Mouse (Mus musculus) splenic B cell, adult 2 months (primary cell): ENCODE results near the gene Rbms3.

Experiments
- DNase-seq: peaks from one replicate; pipeline ENCODE4 v3.0.0-alpha.2; 2011; ENCODE audit warnings: low read depth, low spot score
- H3K27me3 ChIP-seq: 2 replicates; pipeline ENCODE4 v1.6.1; 2012; ENCODE audit warnings: mild to moderate bottlenecking, low read length, moderate library complexity, mixed read lengths; ENCODE audit not compliant: control insufficient read depth, poor library complexity, insufficient read depth, severe bottlenecking
- H3K36me3 ChIP-seq: 2 replicates; pipeline ENCODE4 v1.6.1; 2012; ENCODE audit warnings: mild to moderate bottlenecking, low read length, moderate library complexity, mixed read lengths; ENCODE audit not compliant: control insufficient read depth, poor library complexity, insufficient read depth, severe bottlenecking

The Rbms3 gene

DNA sequence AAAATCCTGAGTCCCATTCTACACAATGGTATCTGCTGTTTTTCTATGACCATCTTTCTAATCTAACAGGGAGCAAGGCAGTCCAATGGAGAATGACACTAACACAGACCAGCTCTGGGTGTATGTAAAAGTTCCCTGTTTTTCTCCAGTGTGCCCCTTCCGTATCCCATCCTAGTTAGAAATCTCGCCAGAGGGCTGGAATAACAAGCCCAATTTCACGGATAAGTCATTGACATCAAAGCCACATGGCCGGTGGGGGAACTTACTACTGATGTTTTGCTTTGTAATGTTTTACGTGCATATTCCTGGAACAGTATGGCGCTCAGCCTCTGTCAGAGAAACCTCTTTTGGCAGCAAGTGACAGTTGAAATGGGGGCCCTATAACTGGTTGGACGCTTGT is 449.1 kb downstream of the Rbms3 start:
- Histone ChIP-seq H3K36me3 (no peaks in the 10 kb centered on the region), H3K27me3 (no peaks in the 10 kb centered on the region; the same call in 1 of the 2 replicates)
- DNase-seq: no peak

DNA sequence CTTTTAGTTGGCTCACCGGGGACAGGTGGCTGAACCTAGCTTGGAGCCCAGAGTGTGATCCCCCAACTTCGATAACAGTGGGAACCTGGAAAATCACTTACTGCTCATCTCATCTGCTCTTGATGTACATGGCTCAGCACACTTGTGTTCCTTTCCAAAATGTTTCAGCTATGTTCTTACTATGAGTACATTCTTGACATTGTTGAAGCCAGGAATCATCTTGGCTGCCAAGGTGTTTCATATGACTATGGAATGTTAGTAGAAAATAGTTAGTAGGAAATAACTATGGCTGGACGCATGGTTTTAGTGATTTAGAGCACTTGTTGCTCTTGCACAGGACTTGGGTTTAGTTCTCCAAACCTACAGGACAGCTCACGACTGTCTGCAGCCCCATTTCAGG is 451.3 kb downstream of the Rbms3 start:
- Histone ChIP-seq H3K27me3 (no peaks in the 10 kb centered on the region; the same call in 1 of the 2 replicates), H3K36me3 (no peaks in the 10 kb centered on the region)
- DNase-seq: no peak

DNA sequence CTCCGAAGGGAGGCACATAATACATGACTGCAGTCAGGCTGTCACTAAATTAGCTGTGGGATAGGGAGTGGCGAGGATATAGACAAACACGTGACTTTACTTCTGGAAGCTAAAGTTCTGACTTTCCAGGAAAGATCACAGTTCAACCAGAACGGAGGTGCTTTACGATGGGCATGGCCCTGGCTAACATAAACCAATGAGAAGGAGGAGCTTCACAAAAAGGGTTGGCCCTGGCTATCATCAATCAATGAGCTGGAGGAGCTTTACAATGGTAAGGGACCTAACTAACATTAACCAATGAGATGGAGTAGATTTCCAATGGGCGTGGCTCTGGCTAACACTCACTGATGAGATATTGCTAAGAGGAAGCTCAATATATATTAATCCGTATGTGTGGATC is 457.2 kb downstream of the Rbms3 start:
- DNase-seq: no peak
- Histone ChIP-seq H3K27me3 (no peaks in the 10 kb centered on the region), H3K36me3 (no peaks in the 10 kb centered on the region)

DNA sequence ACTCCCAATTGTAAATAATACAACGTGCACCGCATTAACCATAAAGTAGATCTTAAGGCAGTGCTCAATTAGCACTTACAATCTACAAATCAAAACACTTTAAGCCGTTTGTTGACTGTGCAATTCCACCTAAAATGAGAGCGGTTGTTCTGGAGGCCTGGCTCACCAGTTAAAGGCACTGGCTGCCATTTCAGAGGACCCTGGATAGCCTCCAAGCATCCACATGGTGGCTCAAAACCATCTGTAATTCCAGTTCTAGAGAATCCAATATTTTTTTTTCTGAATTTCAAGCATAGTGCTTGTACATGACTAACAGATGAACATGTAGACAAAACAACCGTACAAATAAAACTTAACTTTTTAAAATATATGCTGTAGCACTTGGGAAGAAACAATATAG is 460.5 kb downstream of the Rbms3 start:
- DNase-seq: no peak
- no peaks in the 10 kb centered on the region for H3K36me3 ChIP-seq

DNA sequence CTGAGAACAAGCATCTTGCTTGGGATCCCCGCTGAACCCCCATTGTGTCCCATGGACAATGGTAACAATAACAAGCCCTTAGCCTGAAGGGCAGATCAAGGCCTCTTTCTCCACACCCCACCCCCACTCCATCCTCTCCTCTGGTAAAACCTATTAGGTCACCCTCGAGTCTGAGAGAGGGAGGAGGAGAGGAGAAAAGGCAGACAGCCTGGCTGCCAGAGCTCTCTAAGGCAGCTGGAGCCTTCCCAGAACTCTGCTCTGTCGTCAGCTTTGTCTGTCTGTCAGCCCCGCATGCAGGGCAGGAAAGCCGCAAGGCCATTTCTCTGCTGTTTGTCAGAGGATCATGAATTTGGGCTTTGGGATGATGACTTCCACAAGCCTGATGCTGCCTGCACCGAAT is 466.6 kb downstream of the Rbms3 start:
- H3K27me3 ChIP-seq: no peaks in the 10 kb centered on the region
- no peak for DNase-seq
- H3K36me3 ChIP-seq: no peaks in the 10 kb centered on the region

More for the DNA sequence above, 460.5 kb downstream of the Rbms3 start:
- no peaks in the 10 kb centered on the region for H3K27me3 ChIP-seq

DNA sequence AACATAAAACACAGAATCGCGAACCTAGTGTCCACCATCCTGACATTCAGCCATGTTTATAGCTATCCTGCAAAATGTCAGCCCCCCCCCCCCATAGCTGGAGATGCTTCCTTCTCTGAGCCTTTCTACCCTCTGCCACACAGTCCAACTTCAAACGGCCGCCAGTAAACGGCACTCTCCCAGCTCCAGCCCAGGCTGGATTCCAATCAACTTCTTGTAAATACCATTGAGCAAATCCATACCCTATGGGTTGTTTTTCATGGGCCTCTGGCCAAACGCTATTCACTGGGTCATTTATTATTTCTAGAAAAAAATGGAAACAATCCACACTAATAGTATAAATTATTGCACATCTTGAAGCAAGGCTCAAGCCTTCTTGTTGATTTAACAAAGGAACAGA is 468.6 kb downstream of the Rbms3 start:
- no peaks in the 10 kb centered on the region for H3K36me3 ChIP-seq
- no peaks in the 10 kb centered on the region for H3K27me3 ChIP-seq
- DNase-seq: no peak

DNA sequence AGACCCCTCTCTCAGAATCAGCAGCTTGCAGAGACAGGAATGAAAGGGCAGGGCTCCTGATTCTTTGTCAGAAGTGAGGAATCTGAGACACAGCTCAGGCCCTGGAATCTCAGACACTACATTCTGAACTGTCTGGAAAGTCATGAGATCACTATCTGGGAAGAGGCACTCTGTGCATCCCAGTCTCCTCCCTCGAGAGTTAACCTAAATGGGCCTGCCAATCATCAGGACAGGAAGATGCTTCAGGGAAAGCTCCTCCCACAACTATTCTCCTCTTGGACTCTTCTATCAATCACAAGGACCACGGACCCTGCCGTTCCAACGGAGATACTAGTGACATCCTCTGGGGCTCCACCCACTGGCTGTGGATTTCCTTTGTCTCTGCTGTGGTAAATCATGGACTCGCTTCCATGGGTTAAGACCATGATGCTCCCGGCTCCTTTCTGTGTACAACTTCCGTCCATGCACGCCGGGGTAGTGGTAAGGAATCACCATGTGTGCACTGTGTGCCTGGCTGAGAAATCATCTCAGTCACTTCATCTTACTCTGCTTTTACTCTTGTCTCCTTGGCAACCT is 473.3 kb downstream of the Rbms3 start:
- DNase-seq: no peak
- Histone ChIP-seq H3K27me3 (no peaks in the 10 kb centered on the region), H3K36me3 (no peaks in the 10 kb centered on the region)

DNA sequence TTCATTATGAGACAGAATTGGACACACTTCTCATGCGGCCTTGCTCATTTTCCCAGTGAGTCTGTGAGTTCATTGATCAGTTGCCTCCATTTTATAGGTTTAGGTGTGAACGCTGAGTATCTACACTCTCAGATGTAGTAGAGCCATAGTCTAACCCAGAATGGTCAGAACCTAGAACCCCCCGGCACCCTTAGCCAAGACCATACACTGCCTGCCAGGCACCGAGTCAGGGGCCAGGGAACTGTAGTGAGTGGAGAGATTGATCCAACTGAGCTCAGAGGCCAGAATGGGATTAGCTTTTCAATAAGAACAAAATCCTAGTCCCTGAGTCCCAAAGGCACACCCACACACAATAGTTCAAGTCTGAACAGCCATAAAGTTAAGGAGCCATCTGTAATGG is 475.1 kb downstream of the Rbms3 start:
- no peaks in the 10 kb centered on the region for H3K36me3 ChIP-seq
- DNase-seq: no peak
- H3K27me3 ChIP-seq: no peaks in the 10 kb centered on the region

DNA sequence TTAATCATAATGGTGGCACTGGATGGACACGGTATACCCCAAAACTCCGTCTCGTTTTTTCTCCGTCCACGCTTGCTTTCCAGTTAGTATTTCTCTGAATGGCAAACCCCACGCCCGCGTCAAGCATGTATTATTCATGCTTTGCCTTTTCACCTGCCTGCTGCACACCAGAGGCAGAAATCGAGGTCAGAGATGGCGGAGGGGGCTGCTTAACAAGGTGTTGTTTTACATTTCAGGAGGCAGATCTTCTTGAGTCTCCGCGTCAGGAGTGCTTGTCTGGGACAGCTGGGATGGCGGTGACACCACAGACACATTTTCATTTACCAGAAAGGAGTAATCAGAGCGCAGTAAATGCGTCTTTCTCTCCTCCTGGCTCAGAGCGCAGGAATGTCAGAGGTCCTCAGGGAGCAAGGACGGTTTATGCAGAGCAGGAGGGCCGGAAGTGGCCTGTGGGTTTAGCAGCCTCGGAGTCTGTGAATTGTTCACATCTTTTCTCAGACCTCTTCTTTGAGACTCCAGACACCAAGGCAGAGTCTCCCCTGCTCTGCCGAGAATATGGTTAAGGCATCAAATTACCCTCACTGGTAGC is 475.9 kb downstream of the Rbms3 start:
- DNase-seq: no peak
- Histone ChIP-seq H3K27me3 (no peaks in the 10 kb centered on the region), H3K36me3 (no peaks in the 10 kb centered on the region)

DNA sequence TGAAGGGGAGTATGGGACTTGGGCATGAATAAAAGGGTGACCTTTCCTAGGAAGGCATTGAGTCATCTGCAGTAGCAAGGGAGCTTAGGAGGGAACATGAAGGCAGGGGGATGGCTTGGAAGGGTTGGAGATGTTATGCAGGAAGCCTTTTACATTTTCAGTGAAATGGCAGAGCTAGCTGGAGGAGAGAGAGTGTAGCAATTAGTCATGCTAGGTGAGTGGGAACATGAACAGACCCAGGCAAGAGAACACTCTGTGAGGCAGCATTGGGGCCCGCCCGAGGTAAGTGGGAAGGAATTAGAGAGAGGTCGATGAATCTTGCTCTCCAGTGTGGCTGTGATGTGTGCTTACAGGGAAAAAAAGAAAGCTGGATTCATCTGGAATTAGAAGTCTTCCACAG is 477.8 kb downstream of the Rbms3 start:
- DNase-seq: no peak
- H3K36me3 ChIP-seq: no peaks in the 10 kb centered on the region
- H3K27me3 ChIP-seq: no peaks in the 10 kb centered on the region

DNA sequence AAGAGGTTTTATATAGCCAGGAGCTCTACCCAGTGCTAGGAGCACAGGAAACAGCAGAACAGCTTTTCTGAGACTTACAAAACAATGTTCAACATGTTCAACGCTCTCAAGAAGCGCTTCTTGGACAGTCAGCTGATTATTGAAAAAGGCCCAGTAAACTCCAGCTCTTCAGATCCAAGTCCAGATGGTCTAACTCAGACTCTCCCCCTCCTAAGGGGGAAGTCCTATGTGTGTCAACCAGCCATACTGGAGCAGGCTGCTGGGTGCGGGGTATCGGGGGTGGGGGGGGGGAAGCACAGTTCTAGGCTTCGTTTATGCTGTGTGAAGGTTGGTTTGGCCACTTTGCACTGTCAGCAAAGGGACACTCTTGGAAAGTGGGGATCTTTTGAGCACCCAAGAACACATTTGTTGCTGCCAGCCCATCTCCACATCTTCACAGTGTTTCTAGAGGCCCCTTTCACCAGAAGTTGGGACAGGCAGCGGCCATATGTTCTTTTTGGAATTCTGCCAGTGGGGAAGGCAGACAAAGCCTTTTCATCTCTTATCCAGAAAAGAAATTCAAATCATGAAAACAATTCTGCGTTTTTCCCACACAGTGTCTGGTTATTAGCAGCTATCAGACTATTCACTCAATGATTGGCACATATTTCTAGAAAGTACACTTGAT is 485.5 kb downstream of the Rbms3 start:
- no peak for DNase-seq
- Histone ChIP-seq H3K36me3 (no peaks in the 10 kb centered on the region), H3K27me3 (no peaks in the 10 kb centered on the region)

DNA sequence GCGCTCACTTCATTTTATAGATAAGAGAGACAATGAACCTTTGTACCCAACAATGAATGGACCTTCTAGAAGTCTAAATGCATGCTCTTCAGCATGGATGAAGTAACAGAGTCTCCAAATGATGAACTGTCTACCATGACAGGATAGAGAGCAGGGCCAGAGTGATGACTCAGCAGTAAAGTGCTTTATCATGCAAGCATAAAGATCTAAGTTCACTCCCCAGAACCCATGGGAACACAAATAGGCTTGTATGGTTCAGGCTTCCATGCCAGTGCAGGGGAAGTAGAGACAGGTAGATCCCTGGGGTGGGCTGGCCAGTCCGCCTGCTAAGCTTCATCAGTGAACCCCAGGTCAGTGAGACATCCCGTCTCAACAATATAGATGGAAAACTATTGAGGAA is 489.7 kb downstream of the Rbms3 start:
- H3K36me3 ChIP-seq: no peaks in the 10 kb centered on the region
- H3K27me3 ChIP-seq: no peaks in the 10 kb centered on the region
- DNase-seq: no peak

DNA sequence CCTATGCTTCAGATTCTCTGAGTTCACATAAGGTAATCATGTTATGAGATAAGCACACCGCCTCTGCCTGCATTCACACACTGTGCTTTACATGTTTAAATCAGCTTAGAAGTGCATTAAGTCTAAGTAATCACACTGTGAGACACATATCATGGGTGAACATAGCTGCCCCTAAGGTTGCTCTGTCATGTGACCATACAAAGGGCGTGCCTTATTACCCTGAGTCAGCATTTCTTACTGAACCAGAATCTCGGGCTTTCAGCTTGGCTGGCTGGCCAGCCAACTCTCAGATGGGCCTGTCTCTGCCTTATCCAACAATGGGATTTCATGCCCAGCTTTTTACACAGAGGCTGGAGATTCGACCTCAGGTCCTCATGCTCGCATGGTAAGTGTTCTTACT is 493.3 kb downstream of the Rbms3 start:
- Histone ChIP-seq H3K36me3 (no peaks in the 10 kb centered on the region), H3K27me3 (no peaks in the 10 kb centered on the region)
- DNase-seq: no peak

DNA sequence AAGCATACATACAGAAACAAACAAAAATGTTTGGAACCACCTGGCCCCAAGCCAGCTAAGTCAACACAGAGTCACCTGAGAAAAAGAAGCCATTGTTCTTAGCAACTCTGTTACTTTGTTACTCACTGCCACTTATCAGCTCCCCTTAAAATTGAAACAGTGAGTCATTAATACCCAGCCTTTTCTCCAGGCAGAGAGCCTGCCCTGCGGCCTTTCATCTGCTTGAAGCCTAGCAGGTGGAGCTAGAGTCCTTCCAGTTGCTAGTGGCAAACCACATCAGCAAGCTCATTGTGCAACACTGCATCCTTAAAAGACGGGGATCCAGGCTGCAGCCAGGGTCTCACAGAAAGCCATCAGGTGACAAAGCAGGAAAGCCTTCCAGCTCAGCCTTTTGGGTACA is 495.7 kb downstream of the Rbms3 start:
- Histone ChIP-seq H3K27me3 (no peaks in the 10 kb centered on the region), H3K36me3 (no peaks in the 10 kb centered on the region)
- DNase-seq: no peak

DNA sequence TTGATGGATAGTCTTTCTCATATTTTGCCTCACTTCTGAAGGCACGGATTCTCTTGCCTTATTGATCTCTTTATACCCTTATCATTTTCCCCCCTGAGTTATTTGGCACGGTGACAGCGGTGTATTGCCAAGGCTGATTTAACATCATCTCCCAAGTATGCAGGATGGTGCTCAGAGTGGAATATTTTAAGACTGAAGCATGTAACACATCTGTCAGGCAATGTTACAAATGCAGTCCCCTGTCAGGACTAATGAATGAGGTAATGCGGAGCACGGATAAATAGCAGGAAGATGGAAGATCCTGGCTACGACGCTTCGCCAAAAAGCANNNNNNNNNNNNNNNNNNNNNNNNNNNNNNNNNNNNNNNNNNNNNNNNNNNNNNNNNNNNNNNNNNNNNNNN is 502.9 kb downstream of the Rbms3 start:
- H3K27me3 ChIP-seq: no peaks in the 10 kb centered on the region
- DNase-seq: no peak
- H3K36me3 ChIP-seq: no peaks in the 10 kb centered on the region

DNA sequence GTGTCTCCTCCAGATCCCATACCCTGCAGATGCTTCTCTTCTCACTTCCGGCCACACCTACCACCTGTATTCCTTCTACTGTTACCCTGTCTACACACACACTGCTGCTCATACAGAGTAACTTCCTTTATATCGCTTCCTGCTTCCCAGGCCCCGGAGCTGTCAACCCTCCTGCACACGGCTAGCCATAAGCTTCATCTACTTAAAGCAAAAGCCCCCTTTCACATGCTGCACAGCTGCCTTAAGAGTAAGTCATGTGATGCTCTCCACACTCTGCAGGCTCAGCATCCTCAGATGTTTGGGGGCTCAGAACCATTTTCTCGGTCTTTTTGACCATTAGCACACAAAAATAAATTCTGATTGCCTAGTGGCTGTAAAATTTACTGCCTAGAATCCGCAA is 503.9 kb downstream of the Rbms3 start:
- no peak for DNase-seq
- Histone ChIP-seq H3K36me3 (no peaks in the 10 kb centered on the region), H3K27me3 (no peaks in the 10 kb centered on the region)
